Mouse (Mus musculus): ENCODE measurements around the gene Sult1e1. TPM values are rescaled to one million over a fixed set of nuclear protein-coding genes. Genes with fewer than 3 reads are reported as not detected.

Gene Sult1e1
- polyA plus RNA-seq (2016; fragmentation: Nextera tagmentation; extraction: Ambion mirVana) = not detected in 2 replicates

DNA sequence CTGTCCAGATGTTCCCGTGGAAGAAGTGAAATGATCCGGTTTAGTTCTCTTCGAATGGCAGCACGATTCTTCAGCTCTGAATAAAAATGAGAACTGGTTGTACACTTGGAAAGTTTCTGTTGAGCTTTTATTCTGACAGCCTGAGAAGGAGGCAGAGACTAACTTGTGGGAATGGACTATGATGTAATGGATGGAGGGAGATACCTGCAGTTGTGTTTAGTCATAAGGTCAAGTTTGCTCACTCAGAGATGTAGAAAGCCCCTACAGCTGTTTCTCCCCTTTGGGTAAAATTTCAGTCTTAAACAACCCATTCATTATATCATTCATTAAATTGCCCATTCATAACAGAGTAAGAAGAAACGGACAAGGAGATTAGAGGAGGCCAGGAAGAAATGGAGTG is at the start of gene Sult1e1:
Gene Sult1e1 (minus strand): TSS at position 101 of the 400 bp plus-strand sequence.
- H3K9me3 ChIP-seq (replicated peaks) = no peaks in the 10 kb centered on the region
- no peak for DNase-seq (ENCODE audit: low spot score)
- no peaks in the 10 kb centered on the region for H3K27me3 ChIP-seq (ENCODE audit: low read depth, poor library complexity, severe bottlenecking)
- no peak within 1 kb of the TSS for H3K4me3 ChIP-seq
- no peaks in the 10 kb centered on the region for H3K4me1 ChIP-seq
- no peak within 1 kb of the TSS for H3K27ac ChIP-seq
- H3K36me3 ChIP-seq = no peaks in the 10 kb centered on the region
- 91% methylated on average over 5 of the region's 5 CpGs for WGBS

DNA sequence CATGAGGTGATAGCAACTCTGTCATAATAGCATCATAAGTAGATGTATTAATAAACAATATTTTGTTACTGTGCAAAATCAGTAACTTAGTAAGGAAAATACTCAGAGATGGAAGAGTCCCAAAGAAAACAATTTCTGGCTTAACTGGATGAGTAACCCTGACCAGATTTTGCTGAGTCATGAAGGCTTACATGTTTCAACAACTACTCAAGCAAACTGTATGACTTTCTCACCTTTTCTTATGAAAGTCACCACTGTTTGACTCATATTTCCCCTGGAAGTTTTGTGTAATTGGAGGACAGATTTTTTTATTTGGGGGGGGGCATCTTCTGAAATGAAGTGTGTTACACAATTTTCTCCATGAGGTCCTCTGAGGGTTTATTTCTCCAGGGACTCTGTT is 31.3 kb upstream of the Sult1e1 start:
- H3K36me3 ChIP-seq = no peaks in the 10 kb centered on the region
- H3K27ac ChIP-seq = no peak overlapping the region
- no peaks in the 10 kb centered on the region for H3K27me3 ChIP-seq (ENCODE audit: low read depth, poor library complexity, severe bottlenecking)
- H3K4me1 ChIP-seq = no peaks in the 10 kb centered on the region
- H3K9me3 ChIP-seq (replicated peaks) = no peaks in the 10 kb centered on the region
- DNase-seq (ENCODE audit: low spot score) = no peak
- H3K4me3 ChIP-seq = no peak overlapping the region

DNA sequence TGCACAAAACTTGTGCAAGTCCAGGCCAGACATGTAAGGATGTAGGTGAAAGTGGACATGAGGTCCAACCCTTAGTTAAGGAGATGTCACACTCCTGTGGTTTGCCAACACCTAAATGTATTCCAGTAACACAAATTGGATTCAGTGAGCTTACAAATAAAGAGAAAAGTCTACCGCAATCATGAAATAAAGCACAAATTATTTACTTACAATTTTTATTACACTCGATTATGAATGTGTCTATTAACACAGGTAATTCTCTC is 23.7 kb upstream of the Sult1e1 start:
- Histone ChIP-seq H3K4me3 (no peak overlapping the region), H3K9me3 (replicated peaks) (no peaks in the 10 kb centered on the region), H3K36me3 (no peaks in the 10 kb centered on the region), H3K27ac (no peak overlapping the region), H3K27me3 (ENCODE audit: low read depth, poor library complexity, severe bottlenecking) (no peaks in the 10 kb centered on the region), H3K4me1 (no peaks in the 10 kb centered on the region)
- WGBS = 96% methylated on average over 2 of the region's 2 CpGs
- DNase-seq (ENCODE audit: low spot score) = no peak

DNA sequence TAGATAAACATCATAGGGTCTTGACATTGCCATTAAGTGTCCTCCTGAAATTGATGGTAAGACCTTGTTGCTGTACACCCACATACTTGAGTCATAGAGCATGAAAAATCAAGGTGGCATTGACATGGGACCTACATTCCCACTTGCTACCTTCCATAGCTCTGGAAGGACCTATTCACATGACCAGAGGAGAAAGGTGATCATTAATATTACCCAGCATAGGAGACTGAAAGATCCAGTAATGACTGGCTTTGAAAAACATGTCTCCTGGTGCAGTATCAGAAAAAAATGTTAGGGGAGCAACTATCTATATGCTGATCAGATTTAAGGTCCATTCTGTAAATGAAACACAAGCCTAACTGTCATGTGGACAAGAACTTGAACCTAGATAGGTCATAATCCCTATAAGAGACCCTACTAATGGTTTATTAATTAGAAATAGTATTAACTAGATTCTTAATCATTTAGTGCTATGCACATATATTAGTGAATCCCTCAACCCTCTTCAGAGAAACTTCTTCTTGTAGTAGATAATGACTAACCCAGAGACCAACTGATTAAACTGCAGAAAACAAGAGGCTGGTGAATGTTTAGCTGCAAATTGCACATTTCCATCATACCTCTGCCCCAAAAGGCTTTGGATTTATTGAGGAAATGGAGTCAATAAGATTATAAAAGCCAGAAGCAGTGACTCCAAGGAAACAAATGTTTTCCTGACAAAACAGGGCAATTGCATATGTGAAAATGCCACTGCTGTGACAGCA is 23.2 kb upstream of the Sult1e1 start:
- no peak overlapping the region for H3K27ac ChIP-seq

DNA sequence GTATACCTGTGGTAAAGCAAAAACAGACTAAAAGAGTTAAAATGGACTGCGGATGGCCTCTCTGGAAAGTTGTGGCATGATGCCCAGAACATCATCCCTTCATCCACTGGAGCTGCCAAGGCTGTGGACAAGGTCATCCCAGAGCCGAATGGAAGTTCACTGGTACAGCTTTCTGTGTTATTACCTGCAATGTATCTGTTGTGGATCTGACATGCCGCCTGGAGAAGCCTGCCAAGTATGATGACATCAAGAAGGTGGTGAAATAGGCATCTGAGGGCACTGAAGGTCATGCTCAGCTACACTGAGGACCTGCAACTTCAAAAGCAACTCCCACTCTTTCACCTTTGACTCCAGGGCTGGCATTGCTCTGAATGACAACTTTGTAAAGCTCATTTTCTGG is 9.6 kb upstream of the Sult1e1 start:
- Histone ChIP-seq H3K27me3 (ENCODE audit: low read depth, poor library complexity, severe bottlenecking) (no peaks in the 10 kb centered on the region), H3K4me3 (no peak overlapping the region), H3K36me3 (no peaks in the 10 kb centered on the region), H3K9me3 (replicated peaks) (no peaks in the 10 kb centered on the region), H3K4me1 (no peaks in the 10 kb centered on the region), H3K27ac (no peak overlapping the region)
- 84% methylated on average over 3 of the region's 3 CpGs for WGBS
- DNase-seq (ENCODE audit: low spot score) = no peak

More for the DNA sequence above, 23.2 kb upstream of the Sult1e1 start:
- no peak overlapping the region for H3K4me3 ChIP-seq
- no peak for DNase-seq (ENCODE audit: low spot score)
- no peaks in the 10 kb centered on the region for H3K27me3 ChIP-seq (ENCODE audit: low read depth, poor library complexity, severe bottlenecking)
- no peaks in the 10 kb centered on the region for H3K36me3 ChIP-seq
- H3K4me1 ChIP-seq = no peaks in the 10 kb centered on the region
- no peaks in the 10 kb centered on the region for H3K9me3 ChIP-seq (replicated peaks)

DNA sequence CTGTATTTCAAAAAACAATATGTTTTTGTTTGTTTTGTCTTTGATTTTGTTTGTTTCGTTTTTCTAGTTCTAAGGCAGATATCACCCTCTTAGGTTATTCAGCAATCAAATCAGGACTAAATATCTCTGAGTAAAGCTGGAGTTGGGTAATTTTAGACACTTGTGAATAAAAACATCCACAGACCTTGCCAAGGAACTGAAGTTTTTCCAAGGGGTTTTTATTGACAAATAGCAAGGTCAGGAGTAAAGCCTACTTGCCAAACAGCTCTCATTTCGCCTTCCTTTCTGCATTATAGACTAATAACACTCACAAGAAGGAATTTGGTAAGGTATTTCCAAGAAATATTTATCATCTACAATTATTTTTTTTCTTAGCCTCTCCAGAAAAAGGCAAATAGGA is 6.5 kb upstream of the Sult1e1 start:
- Histone ChIP-seq H3K4me3 (no peak overlapping the region), H3K27ac (no peak overlapping the region), H3K9me3 (replicated peaks) (no peaks in the 10 kb centered on the region), H3K36me3 (no peaks in the 10 kb centered on the region), H3K4me1 (no peaks in the 10 kb centered on the region), H3K27me3 (ENCODE audit: low read depth, poor library complexity, severe bottlenecking) (no peaks in the 10 kb centered on the region)
- WGBS = 82% methylated on average over 2 of the region's 2 CpGs
- no peak for DNase-seq (ENCODE audit: low spot score)

DNA sequence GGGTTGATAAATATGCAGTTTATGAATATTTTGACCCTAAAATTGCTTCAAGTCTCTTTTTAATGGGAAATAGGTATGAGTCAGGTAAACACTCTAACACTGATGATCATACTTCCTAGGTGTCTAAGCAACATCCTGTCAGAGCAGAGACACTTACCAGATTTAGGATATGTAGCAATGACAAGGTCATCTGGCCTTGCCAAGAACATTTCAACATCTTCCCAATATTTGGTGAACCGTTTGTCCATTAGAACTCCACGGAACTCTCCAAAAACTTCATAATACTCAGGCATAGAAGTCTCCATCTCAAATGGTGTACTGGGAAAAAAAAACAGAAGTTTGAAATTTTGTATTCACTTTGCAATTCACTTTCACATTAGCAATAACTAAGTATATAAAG is 1.5 kb downstream of the Sult1e1 start:
- H3K9me3 ChIP-seq (replicated peaks) = no peaks in the 10 kb centered on the region
- H3K4me1 ChIP-seq = no peaks in the 10 kb centered on the region
- no peaks in the 10 kb centered on the region for H3K36me3 ChIP-seq
- no peak overlapping the region for H3K4me3 ChIP-seq
- no peak for DNase-seq (ENCODE audit: low spot score)
- H3K27ac ChIP-seq = no peak overlapping the region
- 79% methylated on average over 2 of the region's 2 CpGs for WGBS
- H3K27me3 ChIP-seq (ENCODE audit: low read depth, poor library complexity, severe bottlenecking) = no peaks in the 10 kb centered on the region

DNA sequence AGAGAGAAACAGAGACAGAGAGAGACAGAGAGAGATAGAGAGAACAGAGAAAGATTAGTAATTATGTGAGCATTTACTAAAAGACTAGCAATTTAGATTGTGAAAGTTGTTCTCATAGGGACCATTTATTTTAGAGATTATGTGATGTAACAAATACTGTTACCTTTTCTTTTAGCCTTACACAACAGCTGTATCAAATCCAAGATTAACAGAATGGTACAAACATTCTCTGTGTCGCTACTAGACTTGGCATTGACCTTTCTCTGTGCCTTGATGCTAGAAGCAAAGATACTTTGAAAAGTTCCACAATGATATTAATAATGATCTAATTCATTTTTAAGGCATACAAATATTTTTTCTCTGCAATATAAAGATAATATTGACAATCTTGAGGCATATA is 11.0 kb downstream of the Sult1e1 start:
- Histone ChIP-seq H3K36me3 (no peaks in the 10 kb centered on the region), H3K9me3 (replicated peaks) (no peaks in the 10 kb centered on the region), H3K4me1 (no peaks in the 10 kb centered on the region), H3K27me3 (ENCODE audit: low read depth, poor library complexity, severe bottlenecking) (no peaks in the 10 kb centered on the region), H3K4me3 (no peak overlapping the region), H3K27ac (no peak overlapping the region)
- 85% methylated on average over 1 of the region's 1 CpGs for WGBS
- no peak for DNase-seq (ENCODE audit: low spot score)

DNA sequence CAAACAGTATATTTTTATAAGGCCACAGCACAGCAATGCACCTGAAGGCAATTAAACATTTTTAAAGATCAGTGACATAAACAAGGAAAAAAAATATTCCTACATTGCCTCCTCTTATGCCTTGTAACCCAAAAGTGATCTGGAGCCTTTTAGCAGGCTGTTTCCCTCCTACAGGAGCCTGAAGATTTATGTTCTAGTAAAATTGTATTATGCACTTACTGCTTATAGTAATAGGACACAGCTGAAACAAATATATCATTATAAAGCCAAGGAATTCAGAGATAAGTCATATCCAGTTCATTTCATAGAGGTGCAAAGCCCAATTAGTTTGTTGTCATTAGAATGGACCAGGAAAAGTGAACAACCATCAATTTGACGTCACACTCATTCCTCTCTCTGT is 17.2 kb downstream of the Sult1e1 start:
- Histone ChIP-seq H3K4me1 (peaks cover 7% of the 10 kb centered on the region), H3K4me3 (no peak overlapping the region), H3K9me3 (replicated peaks) (no peaks in the 10 kb centered on the region)

DNA sequence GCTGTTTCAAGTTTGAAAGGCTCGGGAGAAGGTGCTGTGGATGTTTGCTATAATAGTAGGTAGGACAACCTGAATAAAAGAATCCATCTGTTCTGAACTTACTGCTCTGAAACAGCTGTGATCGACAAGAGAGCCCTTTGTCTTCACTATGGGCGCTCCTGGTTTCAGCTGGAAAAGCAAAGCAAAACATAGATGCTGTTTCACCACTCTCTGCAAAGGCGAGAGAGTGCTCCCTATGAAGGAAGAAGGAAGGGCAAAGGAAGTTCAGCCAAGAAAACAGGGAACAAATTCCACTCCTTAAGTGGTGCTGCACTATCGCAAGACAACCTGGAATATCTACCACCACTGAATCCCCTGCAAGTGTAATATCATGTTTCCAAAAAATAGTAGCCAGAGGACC is 17.9 kb downstream of the Sult1e1 start:
- WGBS = 67% methylated on average over 5 of the region's 5 CpGs
- Histone ChIP-seq H3K27me3 (ENCODE audit: low read depth, poor library complexity, severe bottlenecking) (no peaks in the 10 kb centered on the region), H3K36me3 (no peaks in the 10 kb centered on the region), H3K9me3 (replicated peaks) (no peaks in the 10 kb centered on the region), H3K4me1 (peaks cover 7% of the 10 kb centered on the region), H3K27ac (peak overlapping the region; percentile 71), H3K4me3 (no peak overlapping the region)
- DNase-seq (ENCODE audit: low spot score) = no peak

More for the DNA sequence above, 17.2 kb downstream of the Sult1e1 start:
- H3K27me3 ChIP-seq (ENCODE audit: low read depth, poor library complexity, severe bottlenecking) = no peaks in the 10 kb centered on the region
- no peak overlapping the region for H3K27ac ChIP-seq
- no peaks in the 10 kb centered on the region for H3K36me3 ChIP-seq
- WGBS = 53% methylated on average over 1 of the region's 1 CpGs
- DNase-seq (ENCODE audit: low spot score) = no peak

DNA sequence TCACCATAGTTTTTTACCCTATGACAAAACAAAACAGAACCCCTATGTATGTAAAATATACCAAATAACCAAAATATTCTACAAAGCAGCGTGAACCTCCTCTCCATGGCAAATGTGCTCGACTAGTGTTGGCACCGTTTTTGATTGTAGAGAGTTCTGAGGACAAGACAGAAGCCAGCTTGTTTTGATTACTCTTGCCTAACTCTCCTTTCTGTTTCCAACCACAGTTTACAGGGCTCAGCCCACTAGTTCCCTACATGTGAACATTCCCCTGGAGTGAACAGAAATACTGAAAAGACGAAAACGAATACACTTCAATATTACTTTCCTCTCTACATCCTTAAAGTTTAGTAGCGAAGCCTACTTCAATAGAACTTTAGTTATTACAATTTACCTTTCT is 18.6 kb downstream of the Sult1e1 start:
- Histone ChIP-seq H3K36me3 (no peaks in the 10 kb centered on the region), H3K9me3 (replicated peaks) (no peaks in the 10 kb centered on the region), H3K27ac (no peak overlapping the region; the same call in 1 of the 2 replicates), H3K4me1 (peaks cover 7% of the 10 kb centered on the region), H3K4me3 (no peak overlapping the region), H3K27me3 (ENCODE audit: low read depth, poor library complexity, severe bottlenecking) (no peaks in the 10 kb centered on the region)
- 86% methylated on average over 6 of the region's 6 CpGs for WGBS
- DNase-seq (ENCODE audit: low spot score) = no peak

DNA sequence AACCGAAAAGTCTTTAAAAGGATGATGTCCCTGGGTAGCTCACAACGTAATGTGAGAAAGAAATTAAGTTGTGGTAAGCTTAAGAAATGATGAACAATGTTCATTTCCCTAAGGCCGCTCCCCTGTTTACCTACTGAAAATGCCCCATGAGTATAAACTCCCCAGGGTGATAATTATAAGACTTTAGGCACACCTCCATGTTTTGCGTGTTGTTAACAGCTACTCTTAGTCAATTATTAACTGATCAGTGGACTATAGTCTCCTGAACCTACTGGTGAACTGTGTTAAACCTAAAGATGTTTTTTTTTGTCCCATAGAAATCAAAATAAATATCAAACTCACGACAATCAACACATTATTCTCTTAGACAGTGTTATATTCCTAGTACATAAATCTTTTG is 22.5 kb downstream of the Sult1e1 start, which contains the start of gene Sult1d1:
Gene Sult1d1 (minus strand): TSS at position 183 of the 400 bp plus-strand sequence.
- Histone ChIP-seq H3K4me3 (no peak within 1 kb of the TSS), H3K27me3 (ENCODE audit: low read depth, poor library complexity, severe bottlenecking) (no peaks in the 10 kb centered on the region), H3K27ac (no peak within 1 kb of the TSS), H3K4me1 (peaks cover 7% of the 10 kb centered on the region), H3K36me3 (no peaks in the 10 kb centered on the region), H3K9me3 (replicated peaks) (no peaks in the 10 kb centered on the region)
- 89% methylated on average over 5 of the region's 5 CpGs for WGBS
- DNase-seq (ENCODE audit: low spot score) = no peak

DNA sequence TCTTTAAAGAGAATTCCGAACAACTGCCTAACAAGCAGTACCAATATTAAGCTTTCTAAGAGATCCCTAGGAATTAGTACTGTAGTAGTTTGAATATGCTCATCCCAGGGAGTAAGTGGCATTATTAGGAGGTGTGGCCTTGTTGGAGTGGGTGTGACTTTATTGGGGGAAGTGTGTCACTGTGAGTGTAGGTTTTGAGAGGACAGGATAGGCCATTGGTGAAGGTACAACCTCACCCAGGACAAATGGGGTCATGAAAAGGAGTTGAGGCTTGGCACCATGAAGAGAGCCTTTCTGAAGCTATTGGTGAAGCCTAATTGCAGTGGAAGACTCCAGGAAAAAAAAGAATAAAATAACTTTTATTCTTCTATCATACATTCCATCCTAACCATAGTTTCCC is 24.1 kb downstream of the Sult1e1 start:
- no peaks in the 10 kb centered on the region for H3K36me3 ChIP-seq
- WGBS = 89% methylated on average over 1 of the region's 1 CpGs
- no peaks in the 10 kb centered on the region for H3K27me3 ChIP-seq (ENCODE audit: low read depth, poor library complexity, severe bottlenecking)
- no peaks in the 10 kb centered on the region for H3K4me1 ChIP-seq
- no peak for DNase-seq (ENCODE audit: low spot score)
- no peak overlapping the region for H3K27ac ChIP-seq
- no peaks in the 10 kb centered on the region for H3K9me3 ChIP-seq (replicated peaks)
- H3K4me3 ChIP-seq = no peak overlapping the region

DNA sequence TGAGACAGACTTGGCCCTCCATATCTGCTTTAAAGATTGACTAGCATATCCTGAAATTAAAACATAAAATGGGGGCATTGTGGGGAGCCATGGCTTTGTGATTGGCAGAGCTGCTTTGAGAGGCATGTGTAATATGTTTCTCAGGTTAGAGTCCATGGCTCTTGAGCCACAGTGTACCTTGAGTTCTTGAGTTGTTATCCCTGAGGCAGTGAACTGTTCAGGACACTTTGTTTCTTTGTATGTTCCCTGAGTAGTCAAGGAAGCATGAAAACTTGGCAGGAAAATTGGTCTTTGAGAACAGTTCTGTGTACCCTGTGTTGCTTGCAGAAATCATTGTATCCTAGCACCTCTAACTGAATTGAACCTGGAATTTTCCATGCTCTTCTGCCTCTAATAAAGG is 28.4 kb downstream of the Sult1e1 start:
- Histone ChIP-seq H3K27me3 (ENCODE audit: low read depth, poor library complexity, severe bottlenecking) (no peaks in the 10 kb centered on the region), H3K4me3 (no peak overlapping the region), H3K27ac (no peak overlapping the region), H3K36me3 (no peaks in the 10 kb centered on the region), H3K9me3 (replicated peaks) (no peaks in the 10 kb centered on the region), H3K4me1 (no peaks in the 10 kb centered on the region)
- DNase-seq (ENCODE audit: low spot score) = no peak
